Mouse (Mus musculus) 3T3-L1 (cell line): Measurements from ENCODE around the gene Otud3.
"Not testable (repeated sequence)": the region's sequence is repeated elsewhere in the genome, so short reads cannot be mapped to it uniquely, and the experiment has no call there.

Experiments
- DNase-seq: peaks from one replicate; pipeline ENCODE4 v3.0.0-alpha.2; 2015; ENCODE audit warnings: low read depth, low spot score

The Otud3 gene

DNA sequence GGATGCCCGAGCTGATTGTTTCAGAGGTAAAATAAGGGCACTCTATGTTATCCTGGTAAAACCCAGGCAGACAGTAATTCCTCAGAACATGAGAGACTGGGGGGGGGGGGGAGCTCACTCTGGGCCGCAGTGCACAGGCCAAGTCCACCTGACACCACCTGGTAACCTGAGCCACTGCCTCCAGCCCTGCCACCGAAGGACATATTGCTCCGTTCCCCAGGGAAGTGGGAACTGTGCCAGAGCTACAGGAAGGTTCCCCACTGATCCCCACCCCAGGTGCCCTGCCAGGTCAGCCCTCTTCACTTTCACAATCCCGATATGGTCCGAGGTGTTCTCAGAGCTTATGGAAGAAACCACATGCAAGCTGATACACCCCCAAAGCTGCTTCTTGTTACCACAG lies 21.1 kb downstream of the Otud3 start:
- DNase-seq, result no peak

DNA sequence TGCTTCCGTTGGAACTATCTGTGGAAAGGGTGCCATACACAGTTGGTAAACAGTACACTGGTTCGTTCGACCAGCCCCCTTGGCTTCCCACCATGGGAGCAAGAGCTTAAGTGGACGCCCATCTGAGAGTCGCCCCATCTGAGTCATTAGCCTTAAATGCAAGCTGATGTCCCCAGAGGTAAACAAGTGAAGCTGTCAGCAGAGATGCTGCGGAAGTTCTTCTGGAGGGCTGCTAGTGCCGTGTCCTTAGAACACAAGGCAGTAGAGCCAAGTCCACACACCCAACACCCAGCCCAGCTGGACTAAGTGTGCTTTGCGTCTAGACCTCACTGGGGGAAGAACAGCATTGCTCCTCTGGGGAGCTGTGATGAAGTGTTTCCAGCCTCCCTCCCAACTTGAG lies 24.1 kb downstream of the Otud3 start:
- DNase-seq, result no peak

DNA sequence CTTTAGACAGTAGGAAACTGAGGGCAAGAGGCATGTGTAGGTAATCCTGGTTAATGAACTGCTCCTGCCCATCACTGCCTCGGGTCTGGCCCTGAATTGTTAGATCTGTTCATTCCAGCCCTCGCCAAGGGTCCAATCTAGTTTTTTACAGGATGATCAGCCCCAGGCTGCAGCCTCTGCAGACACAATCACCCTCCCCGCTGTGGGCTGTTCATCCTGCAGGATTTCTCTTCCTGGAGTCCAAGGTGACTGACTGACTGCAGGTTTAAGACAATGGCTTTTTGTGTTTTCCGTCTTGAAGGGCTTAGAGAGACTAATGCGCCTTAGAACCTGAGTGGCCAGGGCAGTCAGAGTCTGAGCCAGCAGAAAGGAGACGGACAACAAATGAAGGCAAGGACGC lies 24.6 kb downstream of the Otud3 start:
- DNase-seq, result no peak

DNA sequence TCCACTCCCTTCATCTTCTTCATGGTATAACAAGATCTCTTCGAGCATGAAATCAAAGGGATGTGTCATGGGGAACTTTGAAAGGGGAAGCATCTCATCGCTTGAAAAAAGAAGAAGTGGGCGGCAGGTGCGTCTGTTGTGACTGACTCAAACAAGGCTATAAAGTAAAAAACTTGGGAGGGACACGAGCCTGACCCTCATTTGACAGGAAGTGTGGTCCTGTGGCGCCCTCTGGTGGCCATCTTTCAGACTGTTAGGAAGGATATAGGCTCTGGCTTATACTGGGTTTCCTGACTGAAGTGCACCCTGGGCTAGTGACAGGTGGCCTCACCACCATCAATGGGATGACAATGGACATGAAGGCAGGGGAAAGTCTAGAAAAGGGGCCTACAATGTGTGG lies 29.5 kb downstream of the Otud3 start:
- peak; percentile 85 for DNase-seq

DNA sequence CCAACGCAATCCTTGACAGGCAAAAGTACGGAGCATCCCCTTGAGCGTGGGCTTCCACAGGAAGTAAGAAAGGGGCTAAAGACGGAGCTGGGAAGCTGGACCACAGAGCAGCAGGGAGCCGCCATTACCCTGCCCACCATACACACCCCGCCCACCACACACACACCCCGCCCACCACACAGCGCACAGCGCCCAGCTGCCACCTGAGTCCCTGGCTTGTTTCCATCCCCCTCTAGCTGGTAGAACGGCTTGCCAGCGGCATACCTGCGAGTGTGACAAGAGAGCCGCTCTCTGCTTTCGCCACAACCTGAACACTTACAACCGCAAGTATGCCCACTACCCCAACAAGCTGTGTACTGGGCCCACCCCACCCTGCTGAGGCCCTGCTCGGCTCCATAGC lies 31.6 kb downstream of the Otud3 start:
- no peak for DNase-seq

DNA sequence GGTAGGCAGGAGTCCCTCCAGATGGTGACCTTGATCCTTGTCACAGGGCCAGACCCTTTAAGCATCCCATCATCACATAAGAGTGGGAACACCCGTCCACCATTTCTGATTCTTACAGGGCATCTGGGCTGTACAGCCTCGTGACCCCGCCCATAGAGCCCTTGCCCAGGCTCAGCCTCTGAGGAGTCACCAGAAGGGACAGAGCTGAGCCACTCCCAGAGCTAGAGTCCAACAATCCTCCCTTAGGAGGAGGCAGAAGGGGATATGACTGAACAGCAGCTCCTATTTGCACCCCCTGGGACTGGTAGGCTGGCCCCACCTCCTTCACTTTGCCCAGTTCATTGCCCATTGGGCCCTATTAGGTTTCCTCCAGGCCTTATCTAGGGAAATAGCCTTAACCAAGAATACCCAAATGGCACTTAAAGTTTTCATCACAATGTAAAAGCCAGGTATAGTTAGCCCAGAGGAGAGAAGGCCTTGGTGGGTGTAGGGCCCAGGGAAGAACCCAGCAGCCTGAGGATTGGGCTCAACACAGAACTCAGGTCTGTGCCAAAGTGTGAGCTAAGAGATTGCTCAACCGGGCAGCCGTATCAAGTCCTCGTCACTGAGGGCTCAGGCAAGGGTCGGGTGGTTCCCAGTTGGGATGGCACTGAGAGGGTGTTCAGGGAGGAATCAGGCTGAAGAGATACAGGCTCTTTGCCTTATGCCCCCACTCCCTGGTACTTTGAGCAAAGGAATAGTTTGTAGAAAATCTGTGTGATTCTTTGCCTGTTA lies 32.7 kb downstream of the Otud3 start:
- no peak for DNase-seq

DNA sequence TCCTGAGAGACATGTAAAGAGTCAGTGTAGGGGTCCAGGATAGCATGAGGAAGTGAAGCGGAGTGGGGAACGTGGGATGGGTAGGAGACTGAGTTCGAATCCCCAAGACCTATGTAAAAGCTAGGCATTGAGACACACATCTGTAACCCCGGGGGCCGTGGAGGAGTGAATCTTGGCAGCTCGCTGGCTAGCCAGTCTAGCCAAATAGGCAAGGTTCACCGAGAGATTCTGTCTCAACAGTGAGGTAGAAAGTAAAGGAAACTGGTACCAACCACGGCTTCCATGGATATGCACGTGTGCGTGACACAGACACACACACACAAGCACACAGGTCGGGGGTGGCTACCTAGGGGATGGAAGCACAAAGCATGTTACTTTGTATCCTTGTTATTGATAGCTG lies 33.9 kb downstream of the Otud3 start:
- DNase-seq, result no peak

DNA sequence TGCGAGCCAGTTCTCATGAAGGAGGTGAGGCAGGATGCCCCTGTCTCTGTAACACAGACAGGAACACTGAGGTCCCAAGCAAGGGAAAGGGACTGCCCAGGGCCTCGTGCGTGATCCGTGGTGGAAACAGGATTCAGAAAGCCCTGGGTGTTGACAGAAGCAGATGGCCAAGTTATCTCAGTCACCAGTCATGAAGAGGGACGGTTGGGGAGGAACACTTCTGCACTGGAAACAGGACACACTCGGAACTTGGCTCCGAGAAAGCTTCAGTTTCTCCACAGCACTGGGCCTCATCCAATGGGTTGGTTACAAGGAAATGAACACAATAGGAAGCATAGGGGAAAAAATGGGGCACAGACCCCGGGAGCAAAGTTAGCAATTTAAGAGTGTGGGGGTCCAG lies 35.0 kb downstream of the Otud3 start:
- no peak for DNase-seq

DNA sequence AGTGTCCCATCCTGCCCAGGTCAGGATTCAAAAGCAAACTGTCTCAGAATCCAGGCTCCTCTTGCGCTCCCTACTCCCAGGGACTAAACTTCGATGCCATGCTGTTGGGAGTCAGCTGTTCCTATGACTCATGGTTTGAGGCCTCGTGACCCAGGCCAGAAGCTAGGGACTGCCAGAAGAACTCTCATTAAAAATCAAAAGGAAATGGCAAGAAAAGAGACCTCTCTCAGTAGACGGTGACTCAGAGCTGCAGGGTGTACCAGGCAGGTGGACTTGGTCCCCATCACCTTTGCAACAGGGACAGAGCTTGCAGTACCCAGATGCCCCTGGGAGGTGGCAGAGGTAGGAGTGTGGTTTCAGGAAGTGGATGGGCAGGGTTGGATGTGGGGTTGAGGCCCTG lies 36.0 kb downstream of the Otud3 start, which contains the start of gene Pla2g2e:
TSS of gene Pla2g2e (plus strand) at position 212 of the 400 bp plus-strand sequence.
- DNase-seq, result peak; percentile 75

DNA sequence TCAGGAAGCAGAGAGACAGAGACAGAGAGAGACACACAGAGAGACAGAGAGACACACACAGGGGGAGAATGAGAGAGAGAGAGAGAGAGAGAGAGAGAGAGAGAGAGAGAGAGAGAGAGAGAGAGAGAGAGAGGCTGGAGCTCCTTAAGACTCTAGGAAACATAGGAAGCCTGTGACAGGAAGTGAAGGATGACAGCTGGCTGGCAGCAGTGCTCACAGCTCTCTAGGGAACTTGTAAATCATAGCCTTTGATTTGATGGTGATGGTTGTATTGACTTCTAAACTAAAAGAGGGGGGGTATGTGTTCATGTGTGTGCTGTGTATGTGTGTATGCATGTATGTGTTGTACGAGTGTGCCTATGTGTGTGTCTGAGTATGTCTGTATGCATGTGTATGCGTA lies 37.8 kb downstream of the Otud3 start:
- DNase-seq, result no peak

DNA sequence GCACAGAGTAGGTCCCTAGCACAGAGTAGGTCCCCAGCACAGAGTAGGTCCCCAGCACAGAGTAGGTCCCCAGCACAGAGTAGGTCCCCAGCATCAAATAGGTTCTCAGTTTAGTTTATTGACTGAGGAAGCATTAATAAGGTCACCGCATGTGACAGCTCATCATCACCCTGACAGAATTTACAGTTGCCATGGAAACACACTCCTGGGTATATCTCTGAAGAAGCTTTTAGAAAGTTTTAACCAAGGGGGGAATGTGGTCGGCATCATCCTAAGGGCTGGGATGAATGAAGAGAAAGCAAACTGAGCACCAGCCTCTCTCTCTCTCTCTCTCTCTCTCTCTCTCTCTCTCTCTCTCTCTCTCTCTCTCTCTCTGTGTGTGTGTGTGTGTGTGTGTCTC lies 38.5 kb downstream of the Otud3 start:
- not testable (repeated sequence) for DNase-seq

DNA sequence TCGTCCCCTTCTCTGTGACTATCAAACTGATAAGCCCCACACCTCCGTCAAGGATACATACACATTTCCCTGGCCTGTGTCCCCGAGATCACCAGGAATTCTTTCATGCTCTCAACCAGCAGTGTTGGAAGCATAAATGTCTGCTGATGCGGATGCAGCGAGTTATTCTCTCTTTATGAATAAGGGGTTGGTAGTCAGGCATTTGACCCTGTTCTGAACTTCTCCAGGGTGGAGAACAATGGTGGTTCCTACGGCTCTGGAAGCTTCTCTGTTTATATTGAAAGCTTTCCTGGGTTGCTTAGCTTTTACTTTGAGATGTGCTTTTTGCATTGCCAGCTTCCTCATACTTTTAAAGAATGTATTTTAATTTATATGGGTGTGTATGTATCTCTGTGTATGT lies 39.9 kb downstream of the Otud3 start, which contains the start of gene Gm13030:
TSS of gene Gm13030 (minus strand) at position 101 of the 400 bp plus-strand sequence.
- no peak for DNase-seq

DNA sequence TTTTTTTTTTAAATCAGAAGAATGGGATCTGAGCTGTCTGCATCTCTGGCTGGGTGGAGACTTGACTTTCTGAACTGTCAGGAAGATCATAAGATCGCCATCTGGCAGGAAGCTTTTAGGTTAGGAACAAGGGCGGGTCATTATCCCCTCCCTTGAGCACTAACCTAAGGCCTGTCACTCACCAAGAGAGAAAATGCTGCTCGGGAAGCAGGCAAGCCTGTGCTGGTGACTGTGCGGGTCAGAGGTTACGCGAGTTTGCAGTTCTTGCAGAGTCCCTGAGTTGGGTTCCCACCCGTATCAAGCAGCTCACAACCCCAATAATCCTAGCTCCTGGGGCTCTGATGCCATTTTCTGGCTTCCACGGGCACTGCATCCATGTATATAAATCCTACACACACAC lies 45.1 kb downstream of the Otud3 start:
- DNase-seq, result no peak

DNA sequence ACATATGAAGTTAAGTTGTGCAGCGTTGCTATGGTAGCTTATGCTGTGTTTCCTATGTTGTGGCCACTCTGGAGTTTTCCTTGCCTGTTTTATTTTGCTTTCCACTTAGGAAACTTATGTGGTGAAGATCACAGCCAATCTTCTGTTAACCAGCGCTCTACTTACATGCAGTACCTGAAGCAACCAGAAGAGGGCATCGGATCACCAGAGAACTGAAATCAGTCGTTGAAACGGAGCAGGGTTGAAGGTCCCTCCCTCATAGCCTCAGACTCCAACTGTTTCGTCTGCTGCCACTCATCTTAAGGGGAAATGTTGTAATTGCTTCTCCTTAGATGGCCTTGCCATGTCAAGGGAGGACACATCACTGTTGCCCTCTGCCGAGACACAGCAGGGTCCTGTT lies 47.3 kb downstream of the Otud3 start:
- DNase-seq, result peak; percentile 89

DNA sequence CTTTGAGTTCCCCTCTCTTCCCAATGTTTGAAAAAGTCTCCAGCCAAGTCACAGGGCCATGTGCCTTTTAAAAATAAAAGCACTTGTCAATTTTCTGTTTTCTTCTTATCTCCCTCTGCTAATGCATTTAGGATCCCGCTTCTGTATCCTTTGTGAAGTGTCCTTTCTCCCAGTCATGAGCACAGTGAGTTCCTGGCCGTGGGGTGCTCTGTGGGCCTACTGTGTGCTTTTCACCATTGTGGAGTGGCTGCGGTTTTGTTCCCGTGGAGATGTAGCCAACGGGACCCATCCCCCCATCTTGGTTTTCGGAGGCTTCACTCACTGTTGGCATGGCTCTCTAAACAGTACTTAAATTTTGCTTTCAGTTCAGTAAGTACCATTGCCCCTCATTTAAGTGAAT lies 47.8 kb downstream of the Otud3 start:
- no peak for DNase-seq

DNA sequence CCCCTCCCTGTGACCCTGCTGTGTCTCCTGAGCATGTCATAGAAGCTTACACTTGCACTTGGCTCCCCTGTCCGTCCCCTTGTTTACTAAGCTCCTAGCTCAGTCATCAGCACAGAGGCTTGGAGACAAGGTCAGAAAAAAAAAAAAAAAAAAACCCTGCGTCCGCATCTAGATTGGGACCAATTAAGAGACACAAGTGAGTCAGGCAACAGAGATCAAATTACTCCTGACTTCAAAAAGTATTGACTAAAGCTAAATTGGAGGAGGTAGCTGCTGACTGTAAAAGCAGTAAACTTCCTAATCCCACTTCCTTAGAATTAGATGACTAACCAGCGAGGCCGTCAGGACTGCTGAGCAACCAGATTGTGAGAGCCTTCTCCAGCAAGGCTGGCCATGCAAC lies 48.7 kb downstream of the Otud3 start:
- no peak for DNase-seq

DNA sequence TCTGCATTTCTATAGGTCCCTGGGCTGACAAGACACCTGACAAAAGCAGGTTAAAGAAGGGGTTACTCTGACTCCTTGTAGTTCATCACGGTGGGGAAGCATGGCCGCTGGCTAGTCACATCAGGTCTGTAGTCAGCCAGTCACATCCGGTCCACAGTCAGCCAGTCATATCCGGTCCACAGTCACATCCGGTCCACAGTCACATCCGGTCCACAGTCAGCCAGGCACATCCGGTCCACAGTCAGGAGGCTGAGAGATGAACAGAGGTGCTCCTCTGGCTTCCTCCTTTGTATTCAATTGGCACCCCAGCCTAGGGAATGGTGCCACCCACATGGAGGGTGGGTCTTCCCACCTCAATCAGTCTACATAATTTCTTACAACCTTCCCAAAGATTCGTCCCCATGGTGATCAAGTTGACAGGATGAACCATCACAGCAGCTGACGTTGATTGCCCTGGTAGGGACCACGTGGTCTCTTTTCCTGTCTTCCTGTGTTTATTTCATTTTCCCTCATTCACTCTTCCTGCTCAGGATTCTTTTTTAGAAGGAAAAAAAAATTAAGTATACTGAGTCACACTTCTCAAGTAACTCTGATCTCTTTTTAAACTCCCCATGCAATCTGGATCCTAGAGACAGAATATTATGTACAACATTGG lies 50.3 kb downstream of the Otud3 start, which contains the start of gene Pla2g5:
TSS of gene Pla2g5 (minus strand) at position 139 of the 655 bp plus-strand sequence.
- DNase-seq, result no peak

DNA sequence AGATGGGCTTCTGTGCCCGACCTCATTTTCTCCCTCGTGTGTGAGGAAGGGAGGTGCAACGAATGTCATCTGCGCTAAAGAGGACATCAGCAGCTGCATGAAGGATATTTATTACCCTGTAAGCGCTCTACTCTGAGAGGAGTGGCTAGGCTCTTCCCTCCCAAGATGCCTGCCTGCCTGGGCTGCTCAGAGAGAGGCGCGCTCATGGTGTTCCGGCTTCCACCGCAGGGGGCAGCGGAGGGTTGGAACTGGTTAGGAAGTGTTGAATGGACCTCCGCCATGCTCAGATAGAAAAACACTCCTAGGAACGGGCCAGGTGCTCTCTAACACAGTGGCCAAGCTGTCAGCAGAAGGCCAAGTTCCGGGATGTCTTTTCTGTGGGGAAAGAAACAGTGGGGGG lies 54.0 kb downstream of the Otud3 start:
- no peak for DNase-seq

DNA sequence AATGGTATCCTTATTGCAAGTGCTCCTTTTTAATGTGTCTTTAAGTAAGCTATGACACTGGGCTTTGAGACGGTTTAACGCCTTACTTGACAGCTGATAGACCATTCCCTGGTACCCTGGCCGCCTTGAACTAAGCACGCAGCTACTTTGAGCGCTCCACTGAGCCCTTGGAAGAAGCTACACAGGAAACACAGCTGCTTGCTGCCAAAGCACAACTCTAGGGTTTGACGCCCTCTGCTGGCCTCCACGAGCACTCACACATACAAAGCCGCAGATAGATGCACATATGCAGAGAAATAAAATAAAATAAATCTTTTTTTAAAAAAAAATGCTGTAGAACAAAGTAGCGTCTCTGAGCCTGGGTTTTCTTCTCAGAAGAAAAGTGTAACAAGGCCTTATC lies 54.5 kb downstream of the Otud3 start:
- DNase-seq, result no peak

DNA sequence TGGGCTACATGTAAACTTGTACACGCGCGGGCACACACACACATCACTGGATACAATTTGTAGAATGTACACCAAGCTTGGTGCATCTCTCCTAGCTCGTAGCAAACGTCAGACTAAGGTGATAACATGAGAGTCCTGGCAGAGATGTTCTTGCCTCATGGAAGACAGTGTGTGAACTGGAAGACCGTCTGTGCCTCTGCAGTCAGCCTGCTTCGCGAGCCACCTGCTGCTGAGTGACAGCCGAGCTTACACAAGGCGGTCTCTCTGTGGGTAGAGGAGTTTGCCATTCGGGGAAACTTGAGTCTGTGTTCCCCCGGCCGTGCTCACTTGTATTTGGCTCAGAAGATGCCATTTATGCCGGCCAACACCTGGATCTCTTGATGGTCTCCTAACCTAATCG lies 55.3 kb downstream of the Otud3 start:
- DNase-seq, result no peak

DNA sequence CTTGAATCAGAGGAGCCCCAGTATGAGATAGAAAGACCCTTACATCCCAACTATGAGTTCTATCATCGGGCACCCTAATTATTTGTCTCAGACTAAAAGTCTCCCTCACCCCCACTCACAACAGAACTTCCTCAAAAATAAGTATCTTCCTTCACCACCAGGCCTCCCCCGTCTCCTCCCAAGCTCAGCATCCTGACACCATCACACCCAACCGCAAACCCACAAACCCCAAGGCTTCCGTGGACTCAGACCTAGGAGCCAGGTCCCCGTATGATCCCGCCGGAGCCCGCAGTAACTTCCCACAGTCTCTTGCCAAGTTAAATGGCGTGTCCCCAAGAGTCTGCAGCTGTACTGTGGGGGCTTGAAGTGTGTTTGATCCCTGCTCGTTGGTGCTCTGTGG lies 56.2 kb downstream of the Otud3 start:
- no peak for DNase-seq

DNA sequence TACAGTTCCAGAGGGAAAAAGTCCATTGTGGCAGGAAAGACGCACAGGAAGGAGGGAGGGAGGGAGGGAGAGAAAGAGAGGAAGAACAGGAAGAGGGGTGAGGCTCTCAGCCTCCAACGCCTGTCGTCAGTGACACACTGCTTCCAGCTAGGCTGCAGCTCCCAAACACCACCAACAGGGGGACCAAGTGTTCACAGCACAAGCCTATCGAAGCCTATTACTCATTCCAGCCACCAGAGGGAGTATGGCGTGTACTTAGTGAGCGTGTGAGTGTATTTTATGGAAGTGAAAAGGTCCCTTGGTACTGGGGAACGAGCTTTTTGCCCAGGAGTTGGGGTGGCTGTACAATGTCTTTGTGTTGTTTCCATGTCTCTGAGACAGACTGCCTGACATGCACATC lies 57.3 kb downstream of the Otud3 start:
- peak; percentile 81 for DNase-seq

DNA sequence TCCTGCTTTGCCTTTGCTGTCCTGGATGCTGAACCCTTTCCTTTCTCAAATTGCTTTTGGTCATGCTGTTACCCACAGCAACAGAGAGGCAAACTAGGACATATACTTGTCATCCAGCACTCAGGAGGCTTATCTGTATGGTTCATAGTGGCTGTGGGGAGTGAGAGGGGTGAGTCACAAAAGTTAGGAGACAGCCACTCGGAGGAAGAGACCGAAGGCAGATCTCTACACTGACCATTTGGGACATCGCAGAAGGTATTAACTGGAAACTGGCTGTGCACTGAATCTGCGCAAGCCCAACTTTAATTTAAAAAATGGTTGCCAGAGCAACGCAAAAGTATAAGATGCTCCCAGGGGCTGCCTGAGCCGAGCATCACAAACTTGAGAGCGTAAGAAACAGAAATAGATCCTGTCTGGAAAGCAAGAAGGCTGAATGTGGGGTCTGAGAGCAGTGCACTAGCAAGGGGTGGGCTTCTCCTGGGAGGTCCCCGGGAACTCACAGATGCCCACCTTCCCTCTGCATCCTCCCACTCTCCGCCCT lies 58.6 kb downstream of the Otud3 start:
- no peak for DNase-seq
